Mouse (Mus musculus): ENCODE measurements at regions not wholly inside any gene's neighbourhood (a gene's known extent, or its start where the extent isn't known, plus 50 kb on each side); places are given as distances from the start of the nearest gene placed in this dataset.
A peak's percentile ranks its signal among the peaks of the same experiment; 100 is the strongest.

GRCm38 (mm10) chr17:89802148-89802547 is 108.1 kb downstream of the Gm10184 start:
- no peak for DNase-seq (ENCODE audit: low read depth)

GRCm38 (mm10) chr17:89777570-89777969 is 132.7 kb downstream of the Gm10184 start:
- no peak for DNase-seq (ENCODE audit: low read depth)

GRCm38 (mm10) chr17:89766229-89766875 is 143.9 kb downstream of the Gm10184 start:
- DNase-seq (ENCODE audit: low read depth), result no peak

- no peak for DNase-seq (ENCODE audit: low read depth)
These were observed 172.8 kb downstream of the Gm10184 start for GRCm38 (mm10) chr17:89737418-89737817.

GRCm38 (mm10) chr17:89725534-89725933 is 184.7 kb downstream of the Gm10184 start:
- peak; percentile 1 for DNase-seq (ENCODE audit: low read depth)

GRCm38 (mm10) chr17:89681798-89682197 is 228.5 kb downstream of the Gm10184 start:
- no peak for DNase-seq (ENCODE audit: low read depth)

GRCm38 (mm10) chr17:89658326-89658725 is 251.9 kb downstream of the Gm10184 start:
- DNase-seq (ENCODE audit: low read depth), result no peak

- DNase-seq (ENCODE audit: low read depth), result no peak
These were observed 254.0 kb downstream of the Gm10184 start for GRCm38 (mm10) chr17:89656211-89656610.

GRCm38 (mm10) chr17:89654089-89654813 is 256.0 kb downstream of the Gm10184 start:
- DNase-seq (ENCODE audit: low read depth), result peak; percentile 2

GRCm38 (mm10) chr17:89646000-89646399 is 264.2 kb downstream of the Gm10184 start:
- no peak for DNase-seq (ENCODE audit: low read depth)

Measured in induced T-regulatory cell, adult 2 months (primary cell).